Comparison of ENCODE assay signal across 27 mouse cellular contexts in the genomic region with DNA sequence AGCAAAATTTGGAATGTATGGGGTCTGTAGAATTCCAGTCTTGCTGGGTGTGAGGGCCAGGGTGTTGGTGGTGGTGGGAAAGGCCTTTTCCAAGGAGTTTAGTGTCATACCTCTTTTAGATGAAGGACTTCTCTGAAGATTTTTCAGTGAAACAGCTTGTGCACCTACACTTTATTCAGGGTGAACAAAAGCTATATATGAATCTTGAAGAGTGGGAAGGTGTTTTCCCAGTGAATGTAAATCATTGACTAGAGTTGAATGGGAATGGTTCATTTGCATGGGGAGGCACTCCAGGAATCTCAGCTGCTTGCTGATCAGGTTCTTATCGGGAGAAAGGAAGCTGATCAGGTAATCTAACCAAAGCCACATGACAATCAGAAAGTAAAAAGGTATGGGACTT. TPM values are rescaled to one million over a fixed set of nuclear protein-coding genes. Genes with fewer than 3 reads are reported as not detected.
DNase-seq lines count a peak whose midpoint lies in the region; ATAC-seq and TF ChIP-seq lines count a peak whose summit lies in the region.
"Had no signal": no experiment of that assay in that cellular context is flagged by ENCODE, and none has a peak within 500 bp of the region (broad histone marks: within the 10 kb centered on the region; RNA-seq: fewer than 3 reads in every experiment).

No protein-coding gene starts in this region.

- H3K4me1 ChIP-seq in intestine, embryonic 16.5 days (ENCODE audit: control insufficient read depth, insufficient read depth, low read length), result no peaks in the 10 kb centered on the region
- no peaks in the 10 kb centered on the region for H3K4me1 ChIP-seq in intestine, embryonic 15.5 days (replicated peaks)
- no peaks in the 10 kb centered on the region for H3K4me1 ChIP-seq in intestine, postnatal 0 days (replicated peaks; ENCODE audit: control insufficient read depth, insufficient read depth, low read length)
- H3K4me1 ChIP-seq: embryonic facial prominence, embryonic 10.5 days; embryonic facial prominence, embryonic 12.5 days; forebrain, embryonic 13.5 days; forebrain, embryonic 15.5 days had no signal

- WGBS in intestine, embryonic 16.5 days, result 67% methylated on average over 1 of the region's 1 CpGs
- WGBS in intestine, embryonic 15.5 days, result 73% methylated on average over 1 of the region's 1 CpGs
- WGBS in intestine, postnatal 0 days, result 65% methylated on average over 1 of the region's 1 CpGs

- peak; percentile 31 for DNase-seq in brain, adult 2 months (ENCODE audit: low read depth, low spot score)
- DNase-seq in cerebellum, adult 11 months, result no peak
- no peak for DNase-seq in heart, postnatal 4 days
- DNase-seq: adrenal gland, adult 8-10 months; adrenal gland, postnatal 14 days; adrenal gland, postnatal 36 days; cerebellum, adult 11-12 months; cerebellum, adult 2 months; cerebellum, adult 9-10 months; cerebellum, postnatal 10 days; cerebellum, postnatal 25 days; forebrain, postnatal 0 days had no signal

- no peak overlapping the region for H3K4me3 ChIP-seq in intestine, embryonic 16.5 days (ENCODE audit: low read length)
- no peak overlapping the region for H3K4me3 ChIP-seq in intestine, embryonic 15.5 days (replicated peaks)
- H3K4me3 ChIP-seq in intestine, postnatal 0 days (ENCODE audit: low read depth, low read length), result no peak overlapping the region
- H3K4me3 ChIP-seq: embryonic facial prominence, embryonic 10.5 days; embryonic facial prominence, embryonic 12.5 days; forebrain, embryonic 13.5 days; forebrain, embryonic 15.5 days had no signal

- H3K4me2 ChIP-seq in intestine, embryonic 16.5 days (ENCODE audit: low read depth, low read length), result no peak overlapping the region
- H3K4me2 ChIP-seq in intestine, embryonic 15.5 days (replicated peaks), result no peak overlapping the region
- H3K4me2 ChIP-seq in intestine, postnatal 0 days (replicated peaks; ENCODE audit: low read depth), result no peak overlapping the region
- H3K4me2 ChIP-seq: embryonic facial prominence, embryonic 12.5 days; forebrain, embryonic 13.5 days; forebrain, embryonic 15.5 days had no signal

- no peak for TF ChIP-seq CTCF in intestine, postnatal 0 days (IDR thresholded peaks at IDR 0.05; ENCODE audit: low read depth)

- no peaks in the 10 kb centered on the region for H3K27me3 ChIP-seq in intestine, embryonic 16.5 days (replicated peaks; ENCODE audit: control insufficient read depth, insufficient read depth, low read length)
- H3K27me3 ChIP-seq in intestine, embryonic 15.5 days (replicated peaks), result no peaks in the 10 kb centered on the region
- no peaks in the 10 kb centered on the region for H3K27me3 ChIP-seq in intestine, postnatal 0 days (replicated peaks; ENCODE audit: control insufficient read depth, insufficient read depth, low read length)
- H3K27me3 ChIP-seq: embryonic facial prominence, embryonic 12.5 days; forebrain, embryonic 13.5 days; forebrain, embryonic 15.5 days had no signal

- ATAC-seq in intestine, embryonic 16.5 days, result peak; percentile 23; the same call in 1 of the 2 replicates
- ATAC-seq in intestine, embryonic 15.5 days, result no peak
- ATAC-seq in intestine, postnatal 0 days, result 0 out of 2 replicates have a peak, but pooled peaks have one; percentile 33
- ATAC-seq: forebrain, embryonic 13.5 days; forebrain, embryonic 15.5 days; forebrain, postnatal 0 days had no signal

- no peak overlapping the region for H3K27ac ChIP-seq in intestine, embryonic 16.5 days (ENCODE audit: low read length)
- no peak overlapping the region for H3K27ac ChIP-seq in intestine, embryonic 15.5 days
- no peak overlapping the region for H3K27ac ChIP-seq in intestine, postnatal 0 days (ENCODE audit: low read depth, low read length)
- H3K27ac ChIP-seq: embryonic facial prominence, embryonic 10.5 days; embryonic facial prominence, embryonic 12.5 days; forebrain, embryonic 13.5 days; forebrain, embryonic 15.5 days had no signal

- H3K36me3 ChIP-seq in intestine, embryonic 16.5 days (ENCODE audit: control insufficient read depth, insufficient read depth, low read length), result no peaks in the 10 kb centered on the region
- no peaks in the 10 kb centered on the region for H3K36me3 ChIP-seq in intestine, embryonic 15.5 days
- H3K36me3 ChIP-seq in intestine, postnatal 0 days (ENCODE audit: control insufficient read depth, insufficient read depth), result no peaks in the 10 kb centered on the region
- H3K36me3 ChIP-seq: embryonic facial prominence, embryonic 10.5 days; embryonic facial prominence, embryonic 12.5 days; forebrain, embryonic 15.5 days had no signal

- no peaks in the 10 kb centered on the region for H3K9me3 ChIP-seq in intestine, embryonic 16.5 days (ENCODE audit: control insufficient read depth, low read length)
- no peaks in the 10 kb centered on the region for H3K9me3 ChIP-seq in intestine, embryonic 15.5 days
- no peaks in the 10 kb centered on the region for H3K9me3 ChIP-seq in intestine, postnatal 0 days (ENCODE audit: control insufficient read depth)
- H3K9me3 ChIP-seq: embryonic facial prominence, embryonic 12.5 days; forebrain, embryonic 15.5 days had no signal

- H3K9ac ChIP-seq in intestine, embryonic 16.5 days (ENCODE audit: low read depth, low read length), result no peak overlapping the region
- no peak overlapping the region for H3K9ac ChIP-seq in intestine, embryonic 15.5 days
- no peak overlapping the region for H3K9ac ChIP-seq in intestine, postnatal 0 days (ENCODE audit: low read depth, low read length)
- H3K9ac ChIP-seq: embryonic facial prominence, embryonic 12.5 days; forebrain, embryonic 13.5 days; forebrain, embryonic 15.5 days; forebrain, postnatal 0 days had no signal

RNA-seq across cellular contexts. Expression of gene Olfr194, which starts 9.9 kb away (rescaled TPM):
- polyA plus RNA-seq in intestine, embryonic 16.5 days (2015; fragmentation: Nextera tagmentation; extraction: Ambion mirVana), result not detected in 2 replicates
- polyA plus RNA-seq in intestine, embryonic 15.5 days (2015; fragmentation: Nextera tagmentation; extraction: Ambion mirVana), result not detected in 2 replicates
- not detected in 2 replicates for polyA plus RNA-seq in intestine, postnatal 0 days (2015; fragmentation: Nextera tagmentation; extraction: Ambion mirVana)
- not detected for total RNA-seq in heart, postnatal 4 days (2021)
- total RNA-seq: adrenal gland, adult 18-20 months; adrenal gland, adult 8-10 months; adrenal gland, postnatal 14 days; adrenal gland, postnatal 36 days; ES-E14; forebrain, postnatal 0 days; MEL had no signal
- polyA plus RNA-seq: brain, embryonic 14.5 days; C2C12; cerebellum, adult 2 months; cortical plate, adult 2 months; embryonic facial prominence, embryonic 10.5 days; embryonic facial prominence, embryonic 12.5 days; embryonic facial prominence, embryonic 14.5 days; forebrain, embryonic 11.5 days; forebrain, embryonic 13.5 days; forebrain, embryonic 15.5 days; forebrain, postnatal 0 days had no signal

RNA-seq across cellular contexts. Expression of gene Olfr195, which starts 16.1 kb away (rescaled TPM):
- polyA plus RNA-seq in intestine, embryonic 16.5 days (2015; fragmentation: Nextera tagmentation; extraction: Ambion mirVana), result not detected in 2 replicates
- not detected in 2 replicates for polyA plus RNA-seq in intestine, embryonic 15.5 days (2015; fragmentation: Nextera tagmentation; extraction: Ambion mirVana)
- polyA plus RNA-seq in intestine, postnatal 0 days (2015; fragmentation: Nextera tagmentation; extraction: Ambion mirVana), result not detected in 2 replicates
- total RNA-seq in heart, postnatal 4 days (2021), result not detected
- total RNA-seq: adrenal gland, adult 18-20 months; adrenal gland, adult 8-10 months; adrenal gland, postnatal 14 days; adrenal gland, postnatal 36 days; ES-E14; forebrain, postnatal 0 days had no signal
- polyA plus RNA-seq: brain, embryonic 14.5 days; C2C12; cerebellum, adult 2 months; cortical plate, adult 2 months; embryonic facial prominence, embryonic 10.5 days; embryonic facial prominence, embryonic 12.5 days; embryonic facial prominence, embryonic 14.5 days; forebrain, embryonic 11.5 days; forebrain, embryonic 13.5 days; forebrain, embryonic 15.5 days; forebrain, postnatal 0 days had no signal

RNA-seq across cellular contexts. Expression of gene Olfr193, which starts 19.1 kb away (rescaled TPM):
- not detected in 2 replicates for polyA plus RNA-seq in intestine, embryonic 16.5 days (2015; fragmentation: Nextera tagmentation; extraction: Ambion mirVana)
- not detected in 2 replicates for polyA plus RNA-seq in intestine, embryonic 15.5 days (2015; fragmentation: Nextera tagmentation; extraction: Ambion mirVana)
- not detected in 2 replicates for polyA plus RNA-seq in intestine, postnatal 0 days (2015; fragmentation: Nextera tagmentation; extraction: Ambion mirVana)
- total RNA-seq in heart, postnatal 4 days (2021), result not detected
- total RNA-seq: adrenal gland, adult 18-20 months; adrenal gland, adult 8-10 months; adrenal gland, postnatal 14 days; adrenal gland, postnatal 36 days; ES-E14; forebrain, postnatal 0 days; MEL had no signal
- polyA plus RNA-seq: brain, embryonic 14.5 days; C2C12; cerebellum, adult 2 months; cortical plate, adult 2 months; embryonic facial prominence, embryonic 10.5 days; embryonic facial prominence, embryonic 12.5 days; embryonic facial prominence, embryonic 14.5 days; forebrain, embryonic 11.5 days; forebrain, embryonic 13.5 days; forebrain, embryonic 15.5 days; forebrain, postnatal 0 days had no signal

RNA-seq across cellular contexts. Expression of gene Olfr196, which starts 39.5 kb away (rescaled TPM):
- polyA plus RNA-seq in intestine, embryonic 16.5 days (2015; fragmentation: Nextera tagmentation; extraction: Ambion mirVana), result not detected in 2 replicates
- polyA plus RNA-seq in intestine, embryonic 15.5 days (2015; fragmentation: Nextera tagmentation; extraction: Ambion mirVana), result not detected in 2 replicates
- not detected in 2 replicates for polyA plus RNA-seq in intestine, postnatal 0 days (2015; fragmentation: Nextera tagmentation; extraction: Ambion mirVana)
- total RNA-seq in heart, postnatal 4 days (2021), result not detected
- total RNA-seq: adrenal gland, adult 18-20 months; adrenal gland, adult 8-10 months; adrenal gland, postnatal 14 days; adrenal gland, postnatal 36 days; ES-E14; forebrain, postnatal 0 days; MEL had no signal
- polyA plus RNA-seq: brain, embryonic 14.5 days; C2C12; cerebellum, adult 2 months; cortical plate, adult 2 months; embryonic facial prominence, embryonic 10.5 days; embryonic facial prominence, embryonic 12.5 days; embryonic facial prominence, embryonic 14.5 days; forebrain, embryonic 11.5 days; forebrain, embryonic 13.5 days; forebrain, embryonic 15.5 days; forebrain, postnatal 0 days had no signal

RNA-seq across cellular contexts. Expression of gene Olfr191, which starts 41.1 kb away (rescaled TPM):
- not detected in 2 replicates for polyA plus RNA-seq in intestine, embryonic 16.5 days (2015; fragmentation: Nextera tagmentation; extraction: Ambion mirVana)
- not detected in 2 replicates for polyA plus RNA-seq in intestine, embryonic 15.5 days (2015; fragmentation: Nextera tagmentation; extraction: Ambion mirVana)
- polyA plus RNA-seq in intestine, postnatal 0 days (2015; fragmentation: Nextera tagmentation; extraction: Ambion mirVana), result not detected in 2 replicates
- not detected for total RNA-seq in heart, postnatal 4 days (2021)
- total RNA-seq: adrenal gland, adult 18-20 months; adrenal gland, adult 8-10 months; adrenal gland, postnatal 14 days; adrenal gland, postnatal 36 days; ES-E14; forebrain, postnatal 0 days; MEL had no signal
- polyA plus RNA-seq: brain, embryonic 14.5 days; C2C12; cerebellum, adult 2 months; cortical plate, adult 2 months; embryonic facial prominence, embryonic 10.5 days; embryonic facial prominence, embryonic 12.5 days; embryonic facial prominence, embryonic 14.5 days; forebrain, embryonic 11.5 days; forebrain, embryonic 13.5 days; forebrain, embryonic 15.5 days; forebrain, postnatal 0 days had no signal
